Mouse (Mus musculus) neural tube, embryonic 11.5 days (tissue): ENCODE results near the gene Cga. TPM values are rescaled to one million over a fixed set of nuclear protein-coding genes. Genes with fewer than 3 reads are reported as not detected.
A peak's percentile ranks its signal among the peaks of the same experiment; 100 is the strongest.
"Not testable (repeated sequence)": the region's sequence is repeated elsewhere in the genome, so short reads cannot be mapped to it uniquely, and the experiment has no call there.

ENCODE experiments used
- ATAC-seq: fragments of 200-750 bp; cut with Nextera tagmentation; 2 replicates; pipeline ENCODE4 v1.8.0; 2017; ENCODE audit warnings: moderate number of reproducible peaks, mild to moderate bottlenecking, moderate TSS enrichment, moderate library complexity; ENCODE audit not compliant: insufficient read depth, low FRiP score, low TSS enrichment
- DNase-seq: peaks from one replicate; pipeline ENCODE4 v3.0.0-alpha.2; 2015; ENCODE audit warnings: low spot score
- H3K27ac ChIP-seq: fragments of 300-500 bp; sonication (generic); 2 replicates; pipeline ENCODE4 v1.5.1; 2014; ENCODE audit warnings: low read depth, mild to moderate bottlenecking, low read length
- H3K27me3 ChIP-seq: fragments of 300-500 bp; sonication (generic); 2 replicates; pipeline ENCODE4 v1.6.1; 2014; ENCODE audit warnings: mild to moderate bottlenecking, low read length, mixed read lengths; ENCODE audit not compliant: control insufficient read depth, insufficient read depth
- H3K36me3 ChIP-seq: fragments of 300-500 bp; sonication (generic); 2 replicates; pipeline ENCODE4 v1.6.1; 2014; ENCODE audit warnings: mild to moderate bottlenecking, low read length, moderate library complexity, mixed read lengths; ENCODE audit not compliant: control insufficient read depth, insufficient read depth
- H3K4me1 ChIP-seq: fragments of 300-500 bp; sonication (generic); 2 replicates; pipeline ENCODE4 v1.6.1; 2014; ENCODE audit warnings: low read length, mixed read lengths; ENCODE audit not compliant: control insufficient read depth, insufficient read depth
- H3K4me2 ChIP-seq: fragments of 300-500 bp; sonication (generic); 2 replicates; pipeline ENCODE4 v1.6.1; 2014; ENCODE audit warnings: low read depth, mild to moderate bottlenecking, moderate library complexity
- H3K4me3 ChIP-seq: fragments of 300-500 bp; sonication (generic); 2 replicates; pipeline ENCODE4 v1.5.1; 2014; ENCODE audit warnings: low read depth, low read length
- H3K9ac ChIP-seq: fragments of 300-500 bp; sonication (generic); 2 replicates; pipeline ENCODE4 v1.6.1; 2014; ENCODE audit warnings: mild to moderate bottlenecking, low read length
- H3K9me3 ChIP-seq: fragments of 300-500 bp; sonication (generic); 2 replicates; pipeline ENCODE4 v1.6.1; 2016; ENCODE audit warnings: low read length; ENCODE audit not compliant: control insufficient read depth
- WGBS: fragments of 180-500 bp; shearing (Covaris S2); extraction: QIAGEN DNeasy Blood & Tissue Kit; methylation state at CpG from one replicate; pipeline ENCODE4 v1.1.7; 2014; 5-methylcytosine and 5-hydroxymethylcytosine counted together
- polyA plus RNA-seq: library from polyadenylated mRNA; unstranded; fragments of >200 nt; fragmentation: Nextera tagmentation; extraction: Ambion mirVana; gene quantifications from 2 replicates; pipeline ENCODE4 v1.2.1, GENCODE M21; 2014

Gene Cga
- polyA plus RNA-seq, 1 experiment from 2014 or later = not detected

DNA sequence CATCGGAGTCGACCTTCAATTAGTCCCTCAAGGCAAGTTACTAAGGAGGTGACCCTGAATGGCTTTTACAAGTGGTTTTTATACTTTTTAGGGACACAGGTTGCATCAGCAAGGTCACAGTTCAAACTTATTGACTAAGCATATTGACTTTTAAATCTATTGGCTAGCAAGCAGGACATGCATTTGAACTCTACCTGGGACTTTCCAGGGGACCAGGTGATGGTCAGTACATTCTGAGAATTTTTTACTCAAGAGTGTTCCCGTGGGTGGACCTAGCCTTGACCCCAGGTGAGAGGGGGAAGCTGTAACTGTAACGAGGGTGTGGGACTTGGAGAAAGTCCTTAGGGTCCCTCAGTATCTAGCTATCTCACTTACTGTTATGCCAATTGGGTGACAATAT lies 7.6 kb downstream of the Cga start:
- H3K4me1 ChIP-seq = no peaks in the 10 kb centered on the region
- no peak overlapping the region for H3K27ac ChIP-seq
- ATAC-seq = no peak
- H3K36me3 ChIP-seq = no peaks in the 10 kb centered on the region
- no peaks in the 10 kb centered on the region for H3K27me3 ChIP-seq
- no peak overlapping the region for H3K9ac ChIP-seq
- no peak for DNase-seq
- no peak overlapping the region for H3K4me3 ChIP-seq
- H3K4me2 ChIP-seq = no peak overlapping the region
- no peaks in the 10 kb centered on the region for H3K9me3 ChIP-seq
- 82% methylated on average over 4 of the region's 4 CpGs for WGBS

DNA sequence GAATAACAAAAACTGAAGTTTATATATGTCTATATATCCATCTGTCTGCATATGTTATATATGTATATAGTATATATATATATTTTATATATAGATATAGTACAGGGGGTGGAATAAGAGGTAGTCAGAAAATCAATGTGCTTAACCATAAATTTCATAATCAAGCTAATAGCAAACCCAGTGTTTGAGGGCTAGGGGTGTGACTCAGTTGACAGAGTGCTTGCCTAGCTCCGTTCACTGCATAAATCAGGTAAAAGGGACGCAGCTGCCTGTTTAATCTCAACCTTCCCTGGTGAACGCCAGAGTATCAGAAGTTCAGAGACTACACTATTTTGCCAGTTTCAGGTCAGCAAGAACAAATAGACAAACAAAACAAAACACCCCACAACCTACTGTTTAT lies 8.0 kb downstream of the Cga start:
- not testable (repeated sequence) for H3K27me3 ChIP-seq, ATAC-seq, H3K4me1 ChIP-seq, H3K27ac ChIP-seq, H3K9ac ChIP-seq, H3K4me2 ChIP-seq, H3K4me3 ChIP-seq, DNase-seq, H3K9me3 ChIP-seq, H3K36me3 ChIP-seq
- WGBS = 67% methylated on average over 3 of the region's 3 CpGs

DNA sequence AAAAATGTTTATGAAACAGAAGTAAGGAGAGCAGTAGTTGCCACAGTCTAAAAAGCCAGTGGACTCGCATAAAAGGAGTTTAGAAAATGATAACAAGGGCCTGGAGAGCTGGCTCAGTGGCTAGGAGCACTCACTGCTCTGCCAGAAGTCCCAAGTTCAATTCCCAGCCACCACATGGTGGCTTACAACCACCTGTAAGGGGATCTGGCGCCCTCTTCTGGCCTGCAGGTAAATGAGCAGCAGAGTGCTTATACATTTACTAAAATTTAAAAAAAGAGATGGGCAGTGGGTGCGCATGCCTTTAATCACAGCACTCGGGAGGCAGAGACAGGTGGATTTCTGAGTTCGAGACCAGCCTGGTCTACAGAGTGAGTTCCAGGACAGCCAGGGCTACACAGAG lies 11.8 kb downstream of the Cga start:
- 58% methylated on average over 5 of the region's 5 CpGs for WGBS
- DNase-seq = no peak

DNA sequence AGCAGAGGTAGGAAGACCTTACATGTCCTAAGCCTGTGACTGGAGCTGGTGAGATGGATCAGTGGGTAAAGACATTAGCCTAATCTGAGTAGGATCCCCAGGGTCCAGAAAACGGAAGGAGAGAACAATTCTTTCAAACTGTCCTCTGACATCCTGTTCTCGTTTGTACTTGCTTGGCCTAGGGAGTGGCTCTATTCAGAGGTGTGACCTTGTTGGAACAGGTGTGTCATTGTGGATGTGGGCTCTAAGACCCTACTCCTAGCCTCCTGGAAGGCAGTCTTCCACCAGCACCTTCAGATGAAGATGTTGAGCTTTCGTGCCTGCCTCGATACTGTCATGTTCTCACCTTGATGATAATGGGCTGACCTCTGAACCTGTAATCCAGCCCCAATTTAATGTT lies 12.6 kb downstream of the Cga start:
- H3K27ac ChIP-seq = no peak overlapping the region
- no peaks in the 10 kb centered on the region for H3K27me3 ChIP-seq
- no peaks in the 10 kb centered on the region for H3K36me3 ChIP-seq
- no peaks in the 10 kb centered on the region for H3K9me3 ChIP-seq
- ATAC-seq (no peak), DNase-seq (no peak)
- H3K9ac ChIP-seq = no peak overlapping the region
- no peaks in the 10 kb centered on the region for H3K4me1 ChIP-seq
- WGBS = 82% methylated on average over 4 of the region's 4 CpGs
- H3K4me3 ChIP-seq = no peak overlapping the region
- H3K4me2 ChIP-seq = no peak overlapping the region

More for the DNA sequence above, 11.8 kb downstream of the Cga start:
- H3K4me1 ChIP-seq = no peaks in the 10 kb centered on the region
- H3K27me3 ChIP-seq = no peaks in the 10 kb centered on the region
- H3K4me2 ChIP-seq = no peak overlapping the region
- no peak overlapping the region for H3K9ac ChIP-seq
- no peak overlapping the region for H3K4me3 ChIP-seq
- no peak overlapping the region for H3K27ac ChIP-seq
- no peak for ATAC-seq
- no peaks in the 10 kb centered on the region for H3K36me3 ChIP-seq
- no peaks in the 10 kb centered on the region for H3K9me3 ChIP-seq

DNA sequence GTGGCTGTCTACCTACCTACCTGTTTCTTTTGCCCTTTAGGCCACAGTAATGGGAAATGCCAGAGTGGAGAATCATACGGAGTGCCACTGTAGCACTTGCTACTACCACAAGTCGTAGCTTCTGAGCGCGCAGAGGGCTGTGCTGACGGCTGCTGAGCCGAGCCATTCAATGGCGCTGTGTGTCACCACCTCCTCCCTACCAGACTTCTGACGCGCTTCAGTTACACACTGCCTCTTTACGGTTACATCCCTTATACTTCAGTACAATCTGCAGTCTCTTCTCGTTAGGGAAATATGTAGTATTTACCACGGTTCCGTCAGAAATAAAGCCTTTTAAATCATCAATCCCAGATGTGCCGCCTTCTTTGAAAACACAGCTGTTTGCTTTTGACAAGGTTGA lies 13.4 kb downstream of the Cga start:
- ATAC-seq (no peak), DNase-seq (no peak)
- Histone ChIP-seq H3K4me2 (no peak overlapping the region), H3K36me3 (no peaks in the 10 kb centered on the region), H3K9me3 (no peaks in the 10 kb centered on the region), H3K27ac (no peak overlapping the region), H3K4me1 (no peaks in the 10 kb centered on the region), H3K27me3 (no peaks in the 10 kb centered on the region), H3K4me3 (no peak overlapping the region), H3K9ac (no peak overlapping the region)
- 57% methylated on average over 14 of the region's 14 CpGs for WGBS

DNA sequence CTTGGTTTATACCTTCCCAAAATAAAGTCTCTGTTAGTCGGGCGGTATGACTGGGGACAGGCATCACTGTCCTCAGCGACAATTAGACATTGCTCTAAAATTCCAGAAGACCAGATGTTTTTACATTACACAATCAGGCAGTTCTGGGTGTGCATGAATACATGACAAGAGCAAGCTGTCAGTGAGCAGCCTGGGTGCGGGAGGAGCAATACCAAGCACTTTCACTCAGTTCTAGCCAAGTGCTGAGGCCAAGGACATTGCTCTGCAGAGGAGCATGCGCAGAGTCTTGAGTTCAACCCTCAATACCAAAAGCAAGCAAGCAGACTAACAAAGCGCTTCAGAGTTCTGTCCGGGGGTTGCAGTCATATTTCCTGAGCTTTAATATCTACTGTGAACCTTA lies 14.5 kb downstream of the Cga start:
- Histone ChIP-seq H3K4me1 (no peaks in the 10 kb centered on the region), H3K9ac (no peak overlapping the region), H3K4me3 (no peak overlapping the region), H3K4me2 (no peak overlapping the region), H3K36me3 (no peaks in the 10 kb centered on the region), H3K27ac (no peak overlapping the region), H3K27me3 (no peaks in the 10 kb centered on the region), H3K9me3 (no peaks in the 10 kb centered on the region)
- ATAC-seq = no peak
- WGBS = 93% methylated on average over 7 of the region's 7 CpGs
- no peak for DNase-seq

DNA sequence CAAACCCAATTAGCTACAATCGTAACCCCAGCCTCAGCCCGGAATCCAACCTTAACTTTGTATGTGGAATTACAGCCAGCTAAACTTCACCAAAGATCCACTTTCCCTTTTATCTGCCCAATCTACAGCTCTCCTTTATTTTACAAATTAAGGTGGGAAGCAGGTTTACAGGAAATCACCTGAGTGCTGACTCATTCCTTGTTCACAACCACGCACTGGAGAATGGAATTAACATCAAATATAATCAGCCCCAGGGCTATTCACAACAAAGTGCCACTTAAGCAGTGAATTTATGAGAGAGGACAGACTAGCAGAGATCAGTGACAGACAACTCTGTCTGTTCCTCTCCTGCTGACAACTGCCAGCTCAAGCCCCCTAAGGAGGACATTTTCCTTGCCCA lies 17.8 kb downstream of the Cga start:
- no peak for DNase-seq
- no peaks in the 10 kb centered on the region for H3K36me3 ChIP-seq
- no peaks in the 10 kb centered on the region for H3K9me3 ChIP-seq
- H3K27ac ChIP-seq = no peak overlapping the region
- no peak overlapping the region for H3K4me2 ChIP-seq
- no peaks in the 10 kb centered on the region for H3K4me1 ChIP-seq
- ATAC-seq = no peak
- H3K9ac ChIP-seq = no peak overlapping the region
- WGBS = 60% methylated on average over 3 of the region's 3 CpGs
- H3K27me3 ChIP-seq = no peaks in the 10 kb centered on the region
- H3K4me3 ChIP-seq = no peak overlapping the region

DNA sequence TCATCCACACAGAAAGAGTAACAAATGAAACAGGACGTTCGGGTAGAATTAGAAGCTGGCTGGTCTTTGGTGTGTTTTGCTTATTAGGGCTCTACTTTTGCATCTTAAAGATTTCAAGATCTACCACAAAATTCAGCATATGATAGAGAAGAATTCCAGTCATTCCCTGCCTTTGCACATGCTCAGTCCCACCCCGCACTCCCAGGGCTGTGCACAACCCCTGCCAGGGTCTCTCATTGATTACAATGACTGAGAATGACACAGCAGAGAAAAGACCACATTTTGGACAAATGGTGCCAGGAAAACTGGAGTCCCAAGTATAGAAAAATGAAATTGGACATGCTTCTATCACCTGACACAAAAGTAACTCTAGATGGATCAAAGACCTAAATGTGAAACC lies 18.6 kb downstream of the Cga start:
- Histone ChIP-seq H3K27me3 (no peaks in the 10 kb centered on the region), H3K4me3 (no peak overlapping the region), H3K9me3 (no peaks in the 10 kb centered on the region), H3K4me1 (no peaks in the 10 kb centered on the region), H3K4me2 (no peak overlapping the region), H3K36me3 (no peaks in the 10 kb centered on the region), H3K27ac (no peak overlapping the region), H3K9ac (no peak overlapping the region)
- WGBS = 87% methylated on average over 3 of the region's 3 CpGs
- DNase-seq = no peak
- ATAC-seq = no peak

DNA sequence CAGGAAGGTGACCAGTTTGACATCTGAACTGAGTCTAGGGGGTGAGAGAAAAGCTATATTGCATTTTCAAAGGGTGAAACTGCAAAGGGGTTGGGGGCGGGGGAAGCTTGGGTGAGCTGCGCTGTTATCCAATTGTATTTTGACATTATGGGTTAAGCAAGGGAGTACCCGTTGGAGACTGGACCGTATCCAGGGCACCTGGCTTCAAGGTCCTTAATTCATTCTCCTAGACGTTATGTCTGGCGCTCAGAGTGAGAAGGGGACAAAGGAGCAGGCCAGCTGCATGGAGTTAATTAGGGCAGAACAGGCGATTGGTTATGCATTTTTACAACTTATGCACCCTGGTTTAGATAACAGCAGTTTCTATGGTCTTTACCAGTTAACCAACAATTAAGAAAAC lies 23.8 kb downstream of the Cga start:
- DNase-seq = peak; percentile 12
- H3K4me1 ChIP-seq = no peaks in the 10 kb centered on the region
- 55% methylated on average over 7 of the region's 7 CpGs for WGBS

More for the DNA sequence above, 23.8 kb downstream of the Cga start:
- H3K36me3 ChIP-seq = no peaks in the 10 kb centered on the region
- no peaks in the 10 kb centered on the region for H3K9me3 ChIP-seq
- no peak overlapping the region for H3K4me2 ChIP-seq
- ATAC-seq = no peak
- no peak overlapping the region for H3K4me3 ChIP-seq
- no peak overlapping the region for H3K9ac ChIP-seq
- no peak overlapping the region for H3K27ac ChIP-seq
- H3K27me3 ChIP-seq = no peaks in the 10 kb centered on the region
